Mouse (Mus musculus) bone marrow, adult 2 months (tissue): ENCODE measurements around the gene Bcat2. TPM values are rescaled to one million over a fixed set of nuclear protein-coding genes. Genes with fewer than 3 reads are reported as not detected.

ENCODE experiments used
- H3K27ac ChIP-seq: fragments of 200-500 bp; 2 replicates; pipeline ENCODE4 v1.5.1; 2012; ENCODE audit warnings: low read depth, mild to moderate bottlenecking, control low read depth, inconsistent platforms, low read length; ENCODE audit not compliant: control insufficient read depth, poor library complexity, insufficient read depth
- H3K4me1 ChIP-seq: fragments of 200-500 bp; 2 replicates; pipeline ENCODE4 v1.6.1; 2011; ENCODE audit warnings: low read length; ENCODE audit not compliant: control insufficient read depth, insufficient read depth
- H3K4me3 ChIP-seq: fragments of 200-500 bp; replicated peaks from 2 replicates; pipeline ENCODE3; 2011; ENCODE audit warnings: mild to moderate bottlenecking, low read depth, low read length, control low read depth; ENCODE audit not compliant: control insufficient read depth
- CTCF ChIP-seq: fragments of 200-500 bp; IDR thresholded peaks from 2 replicates; pipeline ENCODE4 v1.5.1; 2011; ENCODE audit warnings: low read length, control low read depth; ENCODE audit not compliant: control insufficient read depth, insufficient read depth
- POLR2A ChIP-seq: fragments of 200-500 bp; IDR thresholded peaks from 2 replicates; pipeline ENCODE4 v1.6.1; 2011; ENCODE audit warnings: low read depth, mild to moderate bottlenecking, control low read depth, low read length, borderline replicate concordance; ENCODE audit not compliant: control insufficient read depth
- WGBS: fragments of 180-500 bp; shearing (Covaris S2); methylation state at CpG from one replicate; pipeline ENCODE4 v1.1.7; 2018; 5-methylcytosine and 5-hydroxymethylcytosine counted together
- polyA plus RNA-seq: library from polyadenylated mRNA; stranded (reverse); fragments of >200 nt; gene quantifications from 2 replicates; pipeline ENCODE4 v1.2.4, GENCODE M21; 2011; ENCODE audit warnings: low replicate concordance; ENCODE audit not compliant: missing spikeins, insufficient read depth, insufficient read length

Gene Bcat2
- polyA plus RNA-seq, 1 experiment: 58.4 TPM

DNA sequence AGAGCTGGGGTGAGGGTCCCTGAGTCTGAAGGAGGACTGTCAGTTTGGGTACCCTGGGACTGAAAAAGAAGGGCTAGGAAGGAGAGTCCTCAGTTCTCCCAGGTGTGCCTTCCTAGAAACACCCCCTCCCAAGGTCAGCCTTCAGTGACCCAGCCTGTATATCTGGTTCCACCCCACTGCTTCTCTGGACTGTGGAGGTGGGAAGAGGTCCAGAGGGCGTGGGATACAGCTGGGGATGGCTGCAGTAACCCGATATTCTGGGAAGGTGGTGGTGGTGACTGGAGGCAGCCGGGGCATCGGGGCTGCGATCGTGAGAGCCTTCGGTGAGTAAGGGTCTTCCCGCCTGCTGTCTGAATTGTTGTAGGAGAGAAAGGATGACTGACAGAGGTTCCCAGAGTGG is 15.2 kb upstream of the Bcat2 start, which contains the start of gene Hsd17b14:
TSS of gene Hsd17b14 (plus strand) at position 150 of the 400 bp plus-strand sequence.
- 83% methylated on average over 8 of the region's 8 CpGs for WGBS
- Histone ChIP-seq H3K4me1 (no peaks in the 10 kb centered on the region), H3K27ac (no peak within 1 kb of the TSS), H3K4me3 (no peak within 1 kb of the TSS)
- TF ChIP-seq CTCF: no peak
- no peak for TF ChIP-seq POLR2A

DNA sequence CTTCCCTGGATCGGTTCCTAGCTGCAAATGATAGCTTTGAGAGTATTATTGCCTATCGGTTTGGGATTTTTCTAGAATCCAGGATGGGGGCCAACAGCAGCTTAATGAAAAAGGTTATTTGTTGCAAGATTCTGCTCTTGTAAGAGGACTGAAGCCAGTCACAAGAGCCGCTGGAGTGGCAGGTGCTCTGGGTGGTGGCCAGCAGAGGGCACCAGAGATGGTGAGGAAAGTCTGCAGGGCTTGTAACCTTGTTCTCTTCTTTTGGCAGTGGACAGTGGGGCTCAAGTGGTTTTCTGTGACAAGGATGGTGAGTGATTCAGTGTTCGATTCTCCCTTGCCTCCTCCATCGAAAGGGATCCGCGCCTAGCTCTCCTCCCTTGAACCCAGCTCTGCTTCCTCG is 14.2 kb upstream of the Bcat2 start:
- 27% methylated on average over 8 of the region's 8 CpGs for WGBS
- Histone ChIP-seq H3K4me1 (no peaks in the 10 kb centered on the region; the same call in none of the 2 replicates), H3K27ac (no peak overlapping the region), H3K4me3 (no peak overlapping the region)
- TF ChIP-seq CTCF: peak; percentile 89
- TF ChIP-seq POLR2A: no peak

DNA sequence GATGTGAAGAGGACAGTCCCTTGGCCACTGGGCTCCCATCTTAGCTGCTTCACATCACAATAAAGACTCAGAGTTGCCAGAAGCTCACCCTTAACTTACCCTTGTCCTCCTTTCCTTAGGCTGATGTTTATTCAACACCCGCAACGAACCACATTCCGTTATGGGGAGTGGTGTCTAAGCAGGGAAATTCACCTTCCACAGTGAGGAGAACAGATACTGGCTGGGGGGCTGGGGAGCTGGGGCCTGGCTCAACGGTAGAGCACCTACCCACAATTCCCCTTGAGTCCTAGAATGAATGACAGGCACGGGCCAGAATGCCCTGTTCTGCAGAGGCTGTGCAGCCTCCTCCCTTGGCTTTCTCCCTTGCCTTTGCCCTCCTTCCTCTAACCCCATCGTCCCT is 11.0 kb upstream of the Bcat2 start:
- H3K27ac ChIP-seq: no peak overlapping the region
- H3K4me3 ChIP-seq: no peak overlapping the region
- no peaks in the 10 kb centered on the region; the same call in none of the 2 replicates for H3K4me1 ChIP-seq
- TF ChIP-seq POLR2A: no peak
- TF ChIP-seq CTCF: no peak
- WGBS: 41% methylated on average over 6 of the region's 6 CpGs

DNA sequence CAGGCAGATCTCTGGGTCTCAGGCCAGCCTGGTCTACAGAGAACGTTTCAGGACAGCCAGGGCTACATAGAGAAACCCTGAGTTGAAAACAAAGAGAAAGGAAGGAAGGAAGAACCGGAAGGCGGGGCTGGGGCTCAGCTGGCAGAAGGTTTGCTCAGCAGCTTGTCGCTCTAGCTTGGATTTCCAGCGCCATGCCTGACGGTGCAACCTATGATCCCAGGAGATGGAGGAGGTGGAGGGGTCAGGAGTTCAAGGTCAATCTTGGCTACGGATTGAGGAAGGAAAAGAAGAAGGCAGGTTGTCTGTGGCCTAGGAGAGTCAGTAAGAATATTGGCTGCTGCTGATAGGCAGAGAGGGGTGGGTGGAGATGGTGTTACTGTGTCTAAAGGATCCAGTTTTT is 9.7 kb upstream of the Bcat2 start:
- Histone ChIP-seq H3K27ac (no peak overlapping the region), H3K4me3 (no peak overlapping the region), H3K4me1 (no peaks in the 10 kb centered on the region; the same call in none of the 2 replicates)
- 44% methylated on average over 7 of the region's 7 CpGs for WGBS
- TF ChIP-seq CTCF (no peak), POLR2A (no peak)

DNA sequence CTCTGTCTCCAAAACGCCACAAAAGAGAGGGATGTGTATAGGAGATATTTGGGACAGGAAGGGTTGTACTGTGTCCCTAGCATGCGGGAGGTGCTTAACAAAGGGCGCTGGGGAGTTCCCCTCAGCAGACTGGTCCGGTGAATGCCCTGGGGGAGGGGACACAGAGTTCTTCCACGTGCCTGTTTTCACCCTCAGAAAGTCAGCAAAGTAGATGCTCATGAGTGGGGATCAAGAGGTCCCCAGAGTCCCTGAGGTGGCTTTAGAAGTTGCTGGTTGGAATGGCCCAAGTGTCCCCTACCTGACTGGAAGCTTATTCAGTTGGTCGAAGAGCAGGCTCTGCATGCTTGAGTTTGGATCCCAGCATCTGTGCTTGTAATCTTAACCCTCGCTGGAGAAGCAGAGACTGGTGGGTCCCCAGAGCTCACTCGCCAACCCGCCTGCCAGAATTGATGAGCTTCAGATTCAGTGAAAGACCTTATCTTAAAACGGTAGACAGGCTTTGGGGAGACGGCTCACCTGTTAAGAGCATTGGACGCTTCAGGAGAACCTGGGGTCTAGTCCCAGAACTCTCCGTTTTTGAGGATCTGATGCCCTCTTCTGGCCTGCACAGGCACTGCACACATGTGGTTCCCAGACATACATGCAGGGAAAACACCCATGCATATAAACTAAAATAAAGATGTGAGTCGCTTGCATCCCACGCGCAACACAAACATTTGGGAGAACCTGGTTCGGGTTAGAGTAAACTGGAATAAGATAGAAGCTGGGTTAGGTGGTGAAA is 8.9 kb upstream of the Bcat2 start:
- 7% methylated on average over 17 of the region's 17 CpGs for WGBS
- H3K4me1 ChIP-seq: no peaks in the 10 kb centered on the region; the same call in none of the 2 replicates
- no peak overlapping the region for H3K4me3 ChIP-seq
- H3K27ac ChIP-seq: no peak overlapping the region
- TF ChIP-seq POLR2A: no peak
- TF ChIP-seq CTCF: peak; percentile 89

DNA sequence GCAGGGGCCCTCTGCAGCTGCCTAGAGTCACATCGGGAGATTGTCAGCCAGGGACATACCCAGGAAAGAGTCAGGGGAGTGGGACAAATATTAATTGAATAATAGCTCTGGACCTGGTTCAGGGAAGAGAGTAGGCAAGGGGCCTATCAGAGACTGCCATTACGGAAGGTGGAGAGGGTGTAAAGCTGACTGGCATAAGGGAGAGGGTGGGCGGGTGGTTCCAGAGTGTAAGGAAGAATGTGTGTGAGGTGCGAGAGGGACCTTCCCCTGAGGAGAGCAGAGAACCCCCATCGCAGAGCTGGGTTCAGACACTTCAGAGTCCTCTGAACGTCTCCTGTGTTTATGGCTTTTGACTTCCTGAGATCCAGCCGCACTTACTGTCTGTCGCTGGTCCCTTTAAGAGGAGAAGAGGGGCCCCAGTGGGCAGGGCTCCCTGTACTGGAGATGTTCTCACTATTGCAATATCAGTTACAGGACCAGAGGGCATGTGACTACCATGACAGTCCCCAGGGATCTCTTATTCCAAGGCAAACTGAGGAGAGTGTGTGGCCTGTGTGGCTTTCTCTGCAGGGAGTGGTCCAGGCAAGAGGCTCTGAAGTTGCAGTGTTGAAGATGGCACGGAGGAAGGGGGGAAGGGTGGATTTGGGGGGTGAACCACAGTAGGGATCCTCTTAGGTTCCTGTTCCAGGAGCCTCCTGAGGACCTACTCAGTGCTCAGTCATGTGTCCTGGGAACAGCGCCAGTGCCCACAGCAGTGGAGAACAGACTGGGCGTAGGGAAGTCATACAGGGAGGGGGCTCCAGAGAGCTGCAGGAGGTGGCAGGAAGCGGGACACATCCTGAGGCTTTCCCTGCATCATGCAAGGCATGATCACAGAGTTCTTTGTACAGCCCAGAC is 8.1 kb upstream of the Bcat2 start:
- Histone ChIP-seq H3K4me1 (no peaks in the 10 kb centered on the region; the same call in none of the 2 replicates), H3K4me3 (no peak overlapping the region), H3K27ac (0 out of 2 replicates have a peak overlapping the region, but pooled peaks have one; percentile 2)
- 24% methylated on average over 12 of the region's 12 CpGs for WGBS
- no peak for TF ChIP-seq POLR2A

DNA sequence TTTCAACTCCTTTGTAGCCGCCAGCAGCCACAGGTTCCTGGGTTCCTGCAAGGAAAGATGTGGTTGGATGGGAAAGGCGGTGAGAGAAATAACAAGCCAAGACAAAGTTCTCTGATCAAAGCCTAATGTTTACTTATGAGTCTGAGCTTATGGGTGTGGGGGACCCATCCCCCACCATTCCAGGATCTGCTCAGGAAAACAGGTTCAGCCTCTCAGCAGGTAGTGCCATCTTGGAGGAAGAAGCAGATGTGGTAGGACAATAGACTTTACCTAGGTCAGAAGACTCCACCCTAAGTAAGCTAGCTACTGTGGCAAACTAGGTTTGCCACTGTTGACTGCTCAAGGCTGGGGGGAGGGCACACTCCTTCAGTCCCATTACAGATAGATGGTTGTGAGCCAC is 5.1 kb upstream of the Bcat2 start:
- no peak overlapping the region for H3K27ac ChIP-seq
- WGBS: 87% methylated on average over 2 of the region's 2 CpGs
- H3K4me1 ChIP-seq: peaks cover 2% of the 10 kb centered on the region
- TF ChIP-seq CTCF (no peak), POLR2A (no peak)
- no peak overlapping the region for H3K4me3 ChIP-seq

DNA sequence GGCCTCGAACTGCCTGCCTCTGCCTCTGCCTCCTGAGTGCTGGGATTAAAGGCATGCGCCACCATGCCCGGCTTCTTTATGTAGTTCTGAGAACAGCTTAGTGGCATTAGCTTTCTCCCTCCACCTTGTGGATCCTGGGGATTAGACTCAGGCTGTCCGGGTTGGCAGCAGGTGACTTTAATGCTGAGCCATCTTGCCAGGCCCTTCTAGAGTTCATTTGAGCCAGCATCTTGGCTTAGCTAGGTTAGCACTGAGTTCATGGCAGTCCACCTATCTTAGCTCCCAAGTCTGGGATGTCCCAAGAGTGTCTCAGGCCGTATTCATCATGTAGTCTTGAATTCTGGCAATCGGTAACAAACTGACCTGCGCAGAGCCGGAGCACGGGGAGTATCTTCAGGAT is 4.5 kb upstream of the Bcat2 start:
- no peak overlapping the region for H3K27ac ChIP-seq
- no peak for TF ChIP-seq POLR2A
- TF ChIP-seq CTCF: no peak
- peaks cover 3% of the 10 kb centered on the region for H3K4me1 ChIP-seq
- 87% methylated on average over 9 of the region's 9 CpGs for WGBS
- no peak overlapping the region for H3K4me3 ChIP-seq
